Mouse (Mus musculus) cerebellum, adult (tissue): ENCODE data around the gene Spcs3.
"Not testable (repeated sequence)": the region's sequence is repeated elsewhere in the genome, so short reads cannot be mapped to it uniquely, and the experiment has no call there.

Source experiments
- ATAC-seq: cut with Nextera tagmentation; 2 replicates; pipeline ENCODE4 v1.9.2; 2017; ENCODE audit warnings: mild to moderate bottlenecking, moderate library complexity, mixed read lengths; ENCODE audit not compliant: insufficient number of reproducible peaks, low FRiP score, low TSS enrichment

Spcs3 gene

DNA sequence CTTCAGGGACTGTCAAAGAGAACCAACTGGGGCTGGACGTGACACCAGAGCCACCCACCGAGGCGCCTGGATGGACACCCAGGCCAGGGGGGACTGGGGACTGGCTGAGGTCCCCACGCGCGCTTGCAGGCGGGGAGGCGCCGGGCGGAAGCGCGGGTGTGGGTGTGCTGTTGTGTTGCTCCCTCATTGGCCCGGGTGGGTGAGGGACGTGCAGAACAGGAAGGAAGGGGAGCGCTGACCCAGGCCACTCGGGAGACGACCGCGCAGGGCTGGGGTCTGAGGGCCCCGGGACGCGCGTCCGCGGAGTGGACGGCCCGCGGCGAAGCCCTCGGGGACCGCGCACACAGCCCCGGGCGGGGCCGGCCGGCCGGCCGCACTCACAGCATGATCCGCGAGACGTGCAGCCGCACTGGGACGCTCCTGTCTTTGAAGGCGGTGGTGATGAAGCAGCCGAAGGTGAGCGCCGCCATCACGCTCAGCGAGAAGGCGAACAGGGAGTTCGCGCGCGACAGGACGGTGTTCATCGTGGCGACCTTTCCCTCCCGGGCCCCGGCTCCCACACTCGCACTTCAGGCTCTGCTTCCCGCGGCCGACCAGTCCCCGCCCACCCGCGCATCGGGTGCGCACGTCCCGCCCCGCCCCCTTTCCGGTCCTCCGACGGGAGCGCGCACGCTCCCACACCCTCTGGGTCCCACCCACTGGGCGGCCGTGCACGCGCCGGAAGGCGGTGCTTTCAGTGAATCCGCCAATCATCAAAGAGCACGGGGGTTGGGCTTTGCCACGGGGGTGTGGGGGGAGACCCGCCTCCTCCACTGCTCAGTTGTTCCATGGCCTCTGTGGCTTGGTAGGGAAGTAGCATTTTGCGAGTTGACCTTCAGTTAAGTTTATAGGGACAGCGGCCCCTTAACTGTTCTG lies at the start of gene Spcs3, which contains the start of gene Asb5:
Gene Spcs3 (minus strand): TSS at position 617 of the 915 bp plus-strand sequence.
Gene Asb5 (plus strand): TSS at position 199 of the 915 bp plus-strand sequence.
- ATAC-seq = peak; percentile 92

DNA sequence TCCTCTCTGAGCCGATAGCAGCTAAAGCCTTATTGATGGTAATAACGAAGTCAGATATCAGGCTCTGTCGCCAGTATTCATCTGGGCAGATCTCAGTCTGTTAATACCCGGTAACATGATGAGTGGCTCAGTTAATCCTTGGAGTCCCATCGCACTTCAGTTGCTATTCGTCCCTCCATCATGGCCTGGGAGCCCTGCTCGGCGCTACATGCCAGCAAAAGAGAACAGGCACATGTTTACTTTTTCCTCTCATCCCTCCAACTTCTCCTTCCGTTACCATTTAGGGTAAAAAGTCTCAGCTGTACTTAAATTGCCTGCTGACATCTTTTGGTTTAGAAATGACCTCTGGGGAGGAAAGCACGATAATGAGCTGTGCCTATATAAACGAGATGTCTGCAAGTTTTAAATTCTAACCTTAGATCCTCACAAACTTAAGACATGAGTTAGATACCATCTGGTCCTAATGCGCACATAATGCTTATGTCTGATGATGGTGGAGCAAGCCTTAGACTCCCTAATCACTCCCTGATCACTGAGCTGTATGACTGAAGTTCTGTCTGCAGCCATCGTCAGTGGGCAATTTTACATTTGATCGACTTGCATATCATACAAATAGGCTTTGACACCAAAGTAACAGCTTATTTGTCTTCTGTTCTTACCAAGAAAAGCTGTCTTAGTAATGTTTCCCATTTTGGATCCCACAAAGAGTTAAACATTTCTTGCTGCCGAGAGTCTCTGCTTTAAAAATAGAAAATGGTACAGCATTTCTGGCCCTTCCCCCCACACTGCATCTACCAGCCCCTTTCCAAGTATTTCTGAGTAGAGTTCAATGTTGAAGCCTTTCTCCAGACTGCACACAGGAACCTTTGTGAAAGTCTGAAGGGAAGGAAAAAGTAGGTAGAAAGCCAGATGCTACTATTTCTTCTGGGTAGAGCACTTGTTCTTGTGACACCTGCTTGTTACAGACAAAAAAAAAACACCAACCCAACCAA lies 41.1 kb upstream of the Spcs3 start:
- no peak for ATAC-seq

DNA sequence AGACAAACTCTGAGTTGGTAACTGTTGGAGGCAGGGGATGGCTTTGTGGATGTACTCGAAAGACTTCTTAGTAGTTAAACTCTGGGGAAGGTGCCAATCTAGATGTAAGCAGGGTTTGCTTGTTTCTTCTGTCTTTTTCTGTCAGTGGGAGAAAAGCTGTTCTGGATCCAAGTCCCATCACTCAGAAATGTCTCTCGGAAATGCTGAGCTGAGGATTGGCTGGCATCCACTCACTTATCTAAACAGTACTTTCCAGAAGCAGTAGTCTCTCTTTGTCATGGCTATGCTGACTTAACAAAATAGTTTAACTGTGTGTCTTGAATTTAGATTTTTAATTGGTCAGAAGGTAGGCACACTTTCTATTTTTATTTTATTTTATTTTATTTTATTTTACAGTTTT lies 37.4 kb upstream of the Spcs3 start:
- ATAC-seq = no peak

- no peak for ATAC-seq
Measured at GRCm38 (mm10) chr8:54565603-54566260, 35.9 kb upstream of the Spcs3 start.

GRCm38 (mm10) chr8:54565181-54565580 lies 35.4 kb upstream of the Spcs3 start:
- ATAC-seq = no peak

GRCm38 (mm10) chr8:54562137-54562536 lies 32.3 kb upstream of the Spcs3 start:
- ATAC-seq = peak; percentile 71

- ATAC-seq = no peak
Measured at GRCm38 (mm10) chr8:54554921-54555320, 25.1 kb upstream of the Spcs3 start.

- ATAC-seq = no peak
Measured at GRCm38 (mm10) chr8:54550026-54550574, 20.3 kb upstream of the Spcs3 start.

- peak; percentile 79 for ATAC-seq
Measured at GRCm38 (mm10) chr8:54548383-54548782, 18.6 kb upstream of the Spcs3 start.

GRCm38 (mm10) chr8:54541331-54541730 lies 11.5 kb upstream of the Spcs3 start:
- ATAC-seq = no peak

- 0 out of 2 replicates have a peak, but pooled peaks have one; percentile 26 for ATAC-seq
Measured at GRCm38 (mm10) chr8:54537285-54537684, 7.5 kb upstream of the Spcs3 start.

DNA sequence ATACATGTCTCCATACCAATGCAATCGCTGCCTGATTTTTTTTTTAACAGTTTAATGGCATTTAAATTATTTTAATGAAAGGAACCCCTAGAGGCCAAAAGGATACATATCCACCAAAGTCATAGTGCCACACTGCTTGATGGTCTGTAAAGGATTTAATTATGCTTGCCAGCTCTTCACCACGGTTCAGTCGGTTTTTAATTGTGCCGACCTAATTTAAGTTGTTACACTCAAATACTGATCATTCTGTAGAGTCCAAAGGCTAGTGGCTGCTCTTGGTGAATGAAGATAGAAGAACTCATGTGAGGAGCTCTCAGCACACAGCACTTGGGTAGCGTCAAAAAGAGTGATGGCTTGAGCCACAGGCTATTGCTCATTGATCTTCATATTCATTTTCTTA lies 5.4 kb upstream of the Spcs3 start:
- ATAC-seq = no peak

DNA sequence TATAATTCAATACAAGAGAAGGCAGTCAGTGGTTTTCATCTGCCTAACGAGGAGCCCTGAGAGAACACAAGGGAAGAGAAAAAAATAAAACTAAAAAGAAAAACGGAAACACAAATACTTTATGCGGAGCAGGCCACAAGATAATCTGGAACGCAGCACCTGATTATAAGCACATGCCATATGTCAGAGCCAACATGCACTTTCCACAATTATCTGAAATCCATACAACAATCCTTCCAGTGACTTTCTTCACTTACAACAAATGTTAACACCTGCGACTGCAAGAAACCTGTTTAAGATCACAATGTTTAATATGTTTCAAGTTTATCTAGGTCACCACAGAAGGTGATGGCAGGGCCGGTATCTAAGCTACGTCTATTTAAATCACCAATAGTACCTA lies 1.2 kb downstream of the Spcs3 start:
- ATAC-seq = no peak

- no peak for ATAC-seq
Measured at GRCm38 (mm10) chr8:54526700-54527099, 3.1 kb downstream of the Spcs3 start.

GRCm38 (mm10) chr8:54525606-54526005 lies 4.2 kb downstream of the Spcs3 start:
- ATAC-seq = no peak

DNA sequence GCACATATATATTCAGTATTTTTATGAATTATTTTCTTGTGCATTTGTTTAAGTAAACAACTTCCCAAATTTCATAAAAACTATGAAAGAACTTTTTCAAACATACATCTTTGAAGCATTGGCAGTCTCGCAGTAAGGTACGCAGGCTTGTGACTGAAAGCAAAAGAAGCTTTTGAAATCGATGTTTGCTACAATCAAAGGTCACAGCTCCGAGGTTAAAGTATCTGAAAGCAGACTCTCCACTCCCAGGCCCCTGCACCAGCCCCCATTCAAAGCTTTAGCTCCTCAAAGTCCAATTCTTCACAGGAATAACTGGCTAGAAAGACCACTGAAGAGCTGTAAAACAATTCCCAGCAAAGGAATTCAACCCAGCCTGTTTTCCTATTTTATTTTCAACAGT lies 9.3 kb downstream of the Spcs3 start:
- ATAC-seq = no peak

DNA sequence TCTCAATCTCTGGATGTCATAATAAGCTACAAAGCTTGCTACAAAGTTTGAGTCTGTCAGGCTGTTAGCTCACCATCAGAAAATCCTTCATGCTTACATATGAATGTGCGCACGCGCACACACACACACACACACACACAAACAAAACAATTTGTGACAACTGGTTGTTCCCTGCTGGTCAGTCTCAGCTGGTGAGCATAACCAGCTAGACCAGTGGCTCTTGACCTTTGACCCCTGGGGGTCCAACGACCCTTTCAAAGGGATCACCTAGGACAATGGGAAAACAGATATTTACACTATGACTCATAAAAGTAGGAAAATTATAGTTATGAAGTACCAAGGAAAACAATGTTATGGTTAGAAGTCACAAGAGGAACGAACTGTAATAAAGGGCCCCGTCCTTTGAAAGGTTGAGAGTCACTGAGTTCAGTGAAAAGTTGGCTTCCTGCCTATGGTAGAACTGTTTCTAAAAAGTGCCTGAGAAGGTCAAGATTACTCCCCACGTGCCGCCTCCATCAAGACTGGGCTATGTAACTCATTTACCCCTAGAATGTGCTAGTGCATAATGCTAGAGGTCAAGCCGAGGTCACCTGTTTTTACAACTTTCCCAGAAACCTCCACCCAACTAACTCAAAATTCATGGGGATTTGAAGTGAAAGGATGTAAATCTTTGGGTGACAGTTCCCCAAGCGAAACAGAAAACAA lies 10.9 kb downstream of the Spcs3 start:
- ATAC-seq = no peak

- ATAC-seq = not testable (repeated sequence)
Measured at GRCm38 (mm10) chr8:54512200-54512599, 17.6 kb downstream of the Spcs3 start.

DNA sequence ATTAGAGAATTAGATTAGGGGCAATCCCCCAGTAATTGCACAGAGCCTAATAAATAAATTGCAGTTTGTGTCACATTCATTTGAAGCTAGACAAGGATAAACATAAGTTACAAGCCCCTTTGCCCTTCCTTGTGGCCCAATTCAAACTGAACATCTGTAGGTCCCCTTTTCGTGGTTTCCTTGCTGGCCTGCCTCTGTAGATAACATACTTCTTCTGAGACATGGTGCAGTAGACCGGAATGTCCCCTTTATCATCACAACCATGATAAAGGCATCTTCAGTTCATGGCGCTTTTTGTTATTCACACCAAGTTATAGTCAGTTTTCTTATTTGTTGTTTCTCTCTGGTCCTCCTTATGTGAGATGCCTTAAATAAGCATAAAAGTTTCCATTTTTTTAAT lies 18.0 kb downstream of the Spcs3 start:
- ATAC-seq = no peak
